Mouse (Mus musculus) Patski (cell line): ENCODE data around the gene Gm21671. TPM values are rescaled to one million over a fixed set of nuclear protein-coding genes. Genes with fewer than 3 reads are reported as not detected.
"Not testable (repeated sequence)": the region's sequence is repeated elsewhere in the genome, so short reads cannot be mapped to it uniquely, and the experiment has no call there.

Source experiments
- ATAC-seq: fragments of 100-300 bp; one replicate; pipeline ENCODE4 v1.8.0; 2021
- CTCF ChIA-PET: fragments of 350-600 bp; sonication (Branson Sonifier 250); formaldehyde crosslinking; loops from one replicate; lab custom pipeline; 2022; ENCODE audit warnings: inconsistent platforms; lab: Charles Lee
- POLR2A ChIA-PET: fragments of 350-600 bp; sonication (Branson Sonifier 250); formaldehyde crosslinking; loops from one replicate; lab custom pipeline; 2022; ENCODE audit warnings: antibody characterized with exemption, inconsistent platforms; lab: Charles Lee
- DNase-seq: peaks from one replicate; pipeline ENCODE4 v3.0.0-alpha.2; 2011; ENCODE audit warnings: low read depth, low spot score
- H3K27me3 ChIP-seq: fragments of 371-371 bp; one replicate; pipeline ENCODE4 v1.5.1; 2021
- in situ Hi-C: fragments of 300-500 bp; cut with MboI; formaldehyde crosslinking; loops from 3 replicates; pipeline ENCODE4 v1.11.1; 2018; ENCODE audit warnings: low pct_unique_long_range_greater_than_20kb, mixed read lengths
- polyA plus RNA-seq: library from polyadenylated mRNA; unstranded; gene quantifications from one replicate; pipeline ENCODE4 v1.2.3, GENCODE M21; 2021

Gene Gm21671
- polyA plus RNA-seq = not detected

- POLR2A ChIA-PET, ATAC-seq, H3K27me3 ChIP-seq, in situ Hi-C loops, DNase-seq, CTCF ChIA-PET: not testable (repeated sequence)
Measured at GRCm38 (mm10) chr5:25954317-25954716, at the start of gene Gm21671. Gene Gm21671 (minus strand): TSS chr5:25954417.

GRCm38 (mm10) chr5:25988550-25988949, 34.3 kb upstream of the Gm21671 start, which contains the start of gene Gm21698:
Gene Gm21698 (minus strand): TSS chr5:25988650.
- ATAC-seq, H3K27me3 ChIP-seq, DNase-seq, POLR2A ChIA-PET, in situ Hi-C loops, CTCF ChIA-PET: not testable (repeated sequence)

GRCm38 (mm10) chr5:25972563-25972962, 18.3 kb upstream of the Gm21671 start, which contains the start of gene Gm21680:
Gene Gm21680 (minus strand): TSS chr5:25972663.
- CTCF ChIA-PET, DNase-seq, POLR2A ChIA-PET, ATAC-seq, H3K27me3 ChIP-seq, in situ Hi-C loops: not testable (repeated sequence)

- H3K27me3 ChIP-seq, in situ Hi-C loops, POLR2A ChIA-PET, CTCF ChIA-PET, DNase-seq, ATAC-seq: not testable (repeated sequence)
Measured at GRCm38 (mm10) chr5:25957050-25957449, 2.8 kb upstream of the Gm21671 start.

- H3K27me3 ChIP-seq, POLR2A ChIA-PET, ATAC-seq, DNase-seq, CTCF ChIA-PET, in situ Hi-C loops: not testable (repeated sequence)
Measured at GRCm38 (mm10) chr5:25956611-25957010, 2.4 kb upstream of the Gm21671 start.

GRCm38 (mm10) chr5:25945391-25945790, 8.8 kb downstream of the Gm21671 start:
- in situ Hi-C loops = not testable (repeated sequence)

GRCm38 (mm10) chr5:25942281-25942680, 11.9 kb downstream of the Gm21671 start, which contains the start of gene Gm21663:
Gene Gm21663 (minus strand): TSS chr5:25942381.
- ATAC-seq, CTCF ChIA-PET, in situ Hi-C loops, POLR2A ChIA-PET, DNase-seq, H3K27me3 ChIP-seq: not testable (repeated sequence)

More at GRCm38 (mm10) chr5:25945391-25945790, 8.8 kb downstream of the Gm21671 start:
- H3K27me3 ChIP-seq, DNase-seq, CTCF ChIA-PET, POLR2A ChIA-PET, ATAC-seq: not testable (repeated sequence)

Other genes with a start within 250 kb of the Gm21671 start
- gene Xrcc2, start 248.6 kb downstream of the Gm21671 start, polyA plus RNA-seq = 6.8 TPM
- 0.35 TPM for gene Actr3b, start 194.4 kb downstream of the Gm21671 start, polyA plus RNA-seq
- not detected for gene Gm21663, start 12.0 kb downstream of the Gm21671 start, polyA plus RNA-seq
- gene Gm21680, start 18.2 kb upstream of the Gm21671 start, polyA plus RNA-seq = not detected
- not detected for gene Gm21698, start 34.2 kb upstream of the Gm21671 start, polyA plus RNA-seq
- gene Gm1979, start 50.4 kb upstream of the Gm21671 start, polyA plus RNA-seq = not detected
- not detected for gene Gm5862, start 68.5 kb upstream of the Gm21671 start, polyA plus RNA-seq
- not detected for gene Speer4a, start 85.1 kb upstream of the Gm21671 start, polyA plus RNA-seq
- not detected for gene Gm7347, start 104.2 kb upstream of the Gm21671 start, polyA plus RNA-seq
- not detected for gene Gm10471, start 134.9 kb upstream of the Gm21671 start, polyA plus RNA-seq
- not detected for gene 5031410I06Rik, start 150.9 kb upstream of the Gm21671 start, polyA plus RNA-seq
- gene Gm10220, start 167.0 kb upstream of the Gm21671 start, polyA plus RNA-seq = not detected